Mouse (Mus musculus): ENCODE measurements around the gene Wasf1. TPM values are rescaled to one million over a fixed set of nuclear protein-coding genes. Genes with fewer than 3 reads are reported as not detected.

Wasf1 gene
- total RNA-seq, 2 experiments from 2014 or later, result 0.11 to 0.24 TPM

DNA sequence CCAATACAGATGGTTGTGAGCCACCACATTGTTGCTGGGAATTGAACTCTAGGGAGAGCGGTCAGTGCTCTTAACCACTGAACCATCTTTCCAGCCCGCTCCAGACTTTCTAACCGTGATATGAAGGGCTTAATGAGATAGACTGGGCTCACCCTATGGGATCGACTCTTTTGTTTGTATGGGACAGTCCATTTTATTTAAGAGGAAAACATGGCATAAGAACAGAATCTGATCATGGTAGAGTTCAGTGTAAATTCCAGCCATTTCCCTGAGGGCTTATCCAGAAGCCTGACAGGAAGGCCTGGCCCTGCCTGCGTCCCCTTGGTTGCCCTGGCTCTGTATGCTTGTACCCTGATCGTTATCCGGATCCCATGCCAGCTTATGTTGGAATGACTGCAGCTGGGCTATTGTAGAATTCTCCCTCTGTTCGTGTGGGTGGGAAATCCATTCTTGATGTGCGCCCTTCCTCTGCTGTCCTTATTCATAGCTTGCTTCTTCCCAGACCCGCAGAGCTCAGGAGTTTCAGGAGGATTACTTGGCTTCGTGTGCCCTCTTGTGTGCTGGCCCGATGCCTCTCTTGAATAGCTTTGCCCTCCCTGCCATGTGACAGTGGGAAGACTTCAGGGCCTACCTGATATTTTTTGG is 87.4 kb downstream of the Wasf1 start:
- no peak for DNase-seq (ENCODE audit: low spot score)

DNA sequence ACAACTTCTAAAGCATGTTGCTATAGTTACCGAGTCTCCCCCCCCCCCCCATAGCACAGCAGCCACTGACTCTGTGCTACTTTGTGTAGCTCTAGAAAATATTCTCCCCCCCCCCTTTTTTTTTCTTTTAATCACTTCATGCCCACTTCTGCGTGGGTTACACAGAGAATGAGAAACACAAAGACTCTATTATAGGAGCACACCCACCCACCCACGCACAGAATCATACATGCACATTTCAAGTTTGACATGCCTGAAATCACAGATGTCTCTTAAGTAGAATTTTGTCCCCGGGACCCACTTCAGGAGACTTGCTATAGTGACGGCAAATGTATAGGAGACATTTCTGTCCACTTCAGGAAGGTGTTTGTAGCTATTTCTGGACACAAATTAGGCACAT is 88.0 kb downstream of the Wasf1 start:
- no peak for DNase-seq (ENCODE audit: low spot score)

DNA sequence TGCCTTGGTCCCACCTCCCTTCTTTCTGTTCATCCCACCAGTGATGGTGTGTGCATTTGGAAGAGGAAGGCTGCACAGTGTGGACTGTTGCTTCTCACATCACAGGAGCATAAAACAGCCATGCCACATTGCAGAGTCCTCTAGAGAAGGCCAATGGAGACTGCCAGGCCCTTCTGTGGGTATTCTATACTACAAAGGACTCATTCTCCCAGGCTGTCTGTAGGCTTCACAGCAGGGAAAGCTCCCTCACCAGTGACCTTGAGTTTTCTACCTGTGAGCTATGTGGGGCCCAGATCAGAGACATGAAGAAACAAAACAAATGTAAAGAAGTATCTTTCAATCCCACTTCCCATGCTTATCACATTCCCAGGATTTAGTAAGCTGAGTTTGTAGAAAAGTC is 100.5 kb downstream of the Wasf1 start:
- no peak for DNase-seq (ENCODE audit: low spot score)

DNA sequence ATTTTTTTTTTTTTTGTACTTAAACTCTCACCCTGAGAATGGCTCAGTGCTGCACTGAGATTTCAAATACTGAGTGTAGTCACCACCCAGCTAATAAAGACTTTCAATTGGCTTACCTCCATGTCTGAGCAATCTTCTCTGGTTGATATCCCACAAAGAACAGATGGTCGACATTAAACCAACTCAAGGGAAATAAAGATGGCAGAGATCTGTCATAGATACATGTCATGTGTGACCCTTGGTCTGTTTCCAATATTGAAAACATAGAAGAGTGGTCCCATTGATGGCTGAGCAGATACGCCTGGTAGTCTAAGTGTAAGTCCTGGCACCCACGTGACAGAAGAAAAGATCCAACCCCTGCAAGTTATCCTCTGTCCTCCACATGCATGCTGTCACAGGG is 101.3 kb downstream of the Wasf1 start:
- no peak for DNase-seq (ENCODE audit: low spot score)

DNA sequence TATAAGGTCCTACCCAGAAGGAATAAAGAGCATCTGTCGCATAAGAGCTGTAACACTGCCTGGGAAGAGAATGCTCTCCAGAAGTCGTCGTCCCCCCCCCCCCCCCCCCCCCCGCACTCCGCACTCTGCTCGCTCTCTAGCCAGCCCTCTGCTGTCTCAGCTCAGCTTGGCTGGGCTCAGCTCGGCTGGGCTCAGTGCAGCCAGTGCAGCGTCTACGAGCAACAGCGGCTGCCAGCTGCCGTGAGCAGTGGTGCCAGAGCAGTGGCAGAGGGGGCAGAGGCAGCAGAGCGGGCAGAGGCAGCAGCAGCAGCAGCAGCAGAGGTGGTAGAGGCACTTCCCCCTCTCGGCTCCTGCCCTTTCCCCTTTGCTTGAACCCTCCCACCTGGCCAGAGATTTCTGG is 102.1 kb downstream of the Wasf1 start:
- no peak for DNase-seq (ENCODE audit: low spot score)

Other genes with a start within 250 kb of the Wasf1 start
- gene Mettl24, start 200.2 kb upstream of the Wasf1 start, total RNA-seq (2021), result under 1 TPM; 0.14 to 0.66 TPM
- gene Cdc40, start 164 bp upstream of the Wasf1 start, total RNA-seq (2021), result 1 to 10 TPM; 6.5 to 7.4 TPM
- not detected for gene Gpr6, start 188.8 kb downstream of the Wasf1 start, total RNA-seq (2021)